Mouse (Mus musculus) megakaryocyte, adult 5-6 weeks (primary cell): ENCODE measurements around the gene Dxo. TPM values are rescaled to one million over a fixed set of nuclear protein-coding genes. Genes with fewer than 3 reads are reported as not detected.
A peak's percentile ranks its signal among the peaks of the same experiment; 100 is the strongest.

Source experiments
- ATAC-seq: 2 replicates; pipeline ENCODE4 v1.8.0; 2016; ENCODE audit warnings: mild to moderate bottlenecking, inconsistent platforms; ENCODE audit not compliant: poor library complexity, severe bottlenecking
- total RNA-seq, 2 experiments: library from RNA; stranded (forward) in 1 of 2; stranded (reverse) in 1 of 2; fragments of 153-499, 151-499 nt in 1 of 2; fragments of 221-1000, 200-1000 nt in 1 of 2; gene quantifications; 2 replicates each; pipeline versions ENCODE4 v1.2.3 to v1.2.4; 2015 to 2017

Gene Dxo
- total RNA-seq, 2 experiments from 2014 or later: 17.7 to 22.4 TPM

DNA sequence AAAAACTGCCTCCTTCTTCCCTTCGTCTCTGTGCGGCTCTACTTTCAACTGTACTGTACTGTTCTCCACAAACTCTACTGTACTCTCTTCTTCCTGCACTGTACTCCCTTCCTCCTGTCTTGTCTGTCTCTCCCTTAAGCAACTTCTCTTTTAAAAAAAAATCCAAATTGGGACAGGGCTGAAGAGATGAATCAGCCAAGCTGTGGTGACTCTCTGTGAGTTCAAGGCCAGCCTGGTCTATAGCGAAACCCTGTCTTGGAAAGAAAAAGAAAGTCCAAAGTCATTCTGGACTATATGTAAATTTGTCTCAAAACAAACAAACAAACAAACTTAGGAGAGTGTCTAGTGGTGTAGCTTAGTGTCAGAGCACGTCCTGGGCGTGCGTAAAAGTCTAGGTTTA, 37.5 kb downstream of the Dxo start:
- ATAC-seq: no peak

GRCm38 (mm10) chr17:34879336-34879879, 42.6 kb downstream of the Dxo start, which contains the start of gene Zbtb12:
Gene Zbtb12, plus strand, starts transcription at chr17:34879483.
- no peak for ATAC-seq

- ATAC-seq: no peak
Observed at GRCm38 (mm10) chr17:34881166-34881565, 44.3 kb downstream of the Dxo start.

GRCm38 (mm10) chr17:34881683-34882310, 45.0 kb downstream of the Dxo start, which contains the start of gene Gm20547:
Gene Gm20547, minus strand, starts transcription at chr17:34882042.
- ATAC-seq: no peak

DNA sequence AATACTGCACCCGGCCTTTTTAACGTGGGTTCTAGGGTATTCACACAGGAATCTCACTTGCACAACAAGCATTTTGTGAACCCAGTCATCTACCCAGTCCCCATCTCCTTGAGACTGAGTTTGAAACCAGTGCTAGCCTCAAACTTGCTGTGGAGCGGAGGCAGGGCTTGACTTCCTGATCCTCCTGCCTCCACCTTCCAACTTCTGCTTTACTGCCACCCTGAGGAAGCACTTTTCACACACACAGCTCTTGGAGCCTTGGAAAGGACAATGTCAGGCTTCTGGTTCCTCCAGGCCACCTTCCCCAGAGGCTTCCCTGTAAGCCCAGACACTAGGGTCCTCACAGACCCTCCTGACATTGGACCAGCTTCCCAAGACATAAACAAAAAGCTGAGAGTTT, 46.5 kb downstream of the Dxo start:
- ATAC-seq: peak; percentile 62; the same call in 1 of the 2 replicates

DNA sequence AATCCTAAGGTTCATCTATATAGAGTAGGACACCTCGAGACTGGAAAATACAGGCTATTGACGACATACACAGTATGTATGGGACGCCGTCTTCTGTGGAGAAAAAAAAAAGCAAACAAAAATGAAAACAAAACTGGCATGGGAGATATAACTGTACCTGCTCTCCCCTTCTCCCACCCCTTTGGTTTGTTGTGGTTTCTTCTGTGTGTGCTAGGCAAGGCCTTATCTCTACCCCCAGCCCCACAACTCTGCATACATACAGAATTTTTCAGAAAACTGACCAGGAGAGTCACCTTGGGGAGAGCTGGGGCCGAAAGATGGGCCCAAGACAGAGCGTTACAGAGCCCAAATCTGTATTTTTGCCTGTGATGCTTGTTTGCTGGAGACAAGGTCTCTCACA, 47.9 kb downstream of the Dxo start:
- no peak for ATAC-seq

GRCm38 (mm10) chr17:34885615-34886014, 48.8 kb downstream of the Dxo start:
- ATAC-seq: no peak

DNA sequence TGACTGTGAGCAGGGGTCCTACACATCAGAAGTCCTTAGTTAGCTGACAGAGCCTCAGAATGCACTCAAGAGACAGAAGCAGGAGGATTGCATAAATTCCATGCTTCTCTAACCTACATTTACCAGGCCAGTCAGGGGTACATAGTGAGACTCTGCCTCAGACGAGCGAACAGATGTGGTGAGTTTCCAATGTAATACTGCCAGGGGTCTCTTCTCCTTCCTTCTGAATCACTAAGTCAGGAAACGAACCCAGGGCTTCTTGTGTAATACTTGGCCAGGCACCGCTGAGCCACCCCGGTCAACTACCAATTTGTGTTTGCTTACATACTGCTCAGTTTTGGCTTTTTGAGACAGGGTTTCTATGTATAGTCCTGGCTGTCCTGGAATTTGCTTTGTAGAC, 51.1 kb downstream of the Dxo start:
- ATAC-seq: no peak

Other genes starting within 250 kb of the Dxo start
Only the 30 nearest of the 39 such genes appear.
- gene Egfl8, start 221.0 kb upstream of the Dxo start, total RNA-seq (2015): 0.82 and 0.91 TPM in 2 replicates
- gene Egfl8, start 221.0 kb upstream of the Dxo start, total RNA-seq (2017): 0.57 and 5.0 TPM in 2 replicates
- 37.0 and 41.4 TPM in 2 replicates for gene Ppt2, start 208.5 kb upstream of the Dxo start, total RNA-seq (2015)
- gene Ppt2, start 208.5 kb upstream of the Dxo start, total RNA-seq (2017): 25.6 and 26.8 TPM in 2 replicates
- gene Prrt1, start 207.5 kb upstream of the Dxo start, total RNA-seq (2015): 0.22 and 0.73 TPM in 2 replicates
- gene Prrt1, start 207.5 kb upstream of the Dxo start, total RNA-seq (2017): 0.22 TPM in 1 of 2 replicates, not detected in the other
- 4.0 and 4.2 TPM in 2 replicates for gene Fkbpl, start 192.3 kb upstream of the Dxo start, total RNA-seq (2015)
- 40.5 and 41.6 TPM in 2 replicates for gene Fkbpl, start 192.3 kb upstream of the Dxo start, total RNA-seq (2017)
- 31.9 and 32.4 TPM in 2 replicates for gene Atf6b, start 189.9 kb upstream of the Dxo start, total RNA-seq (2015)
- 25.4 and 32.2 TPM in 2 replicates for gene Atf6b, start 189.9 kb upstream of the Dxo start, total RNA-seq (2017)
- 0.02 and 0.04 TPM in 2 replicates for gene Tnxb, start 166.5 kb upstream of the Dxo start, total RNA-seq (2015)
- gene Tnxb, start 166.5 kb upstream of the Dxo start, total RNA-seq (2017): under 0.01 and 0.08 TPM in 2 replicates
- 0.52 and 1.7 TPM in 2 replicates for gene C4b, start 93.1 kb upstream of the Dxo start, total RNA-seq (2015)
- 0.37 TPM in 1 of 2 replicates, not detected in the other for gene C4b, start 93.1 kb upstream of the Dxo start, total RNA-seq (2017)
- gene Cyp21a1, start 32.5 kb upstream of the Dxo start, total RNA-seq (2015): not detected in 2 replicates
- not detected in 2 replicates for gene Cyp21a1, start 32.5 kb upstream of the Dxo start, total RNA-seq (2017)
- gene Stk19, start 74 bp upstream of the Dxo start, total RNA-seq (2015): 17.5 and 21.8 TPM in 2 replicates
- gene Stk19, start 74 bp upstream of the Dxo start, total RNA-seq (2017): 24.7 and 33.7 TPM in 2 replicates
- gene Skiv2l, start 13.2 kb downstream of the Dxo start, total RNA-seq (2015): 13.3 and 17.1 TPM in 2 replicates
- gene Skiv2l, start 13.2 kb downstream of the Dxo start, total RNA-seq (2017): 34.8 and 43.5 TPM in 2 replicates
- 35.4 and 45.1 TPM in 2 replicates for gene Nelfe, start 13.4 kb downstream of the Dxo start, total RNA-seq (2015)
- gene Nelfe, start 13.4 kb downstream of the Dxo start, total RNA-seq (2017): 25.1 and 26.2 TPM in 2 replicates
- gene Cfb, start 25.5 kb downstream of the Dxo start, total RNA-seq (2015): 2.3 and 7.1 TPM in 2 replicates
- gene Cfb, start 25.5 kb downstream of the Dxo start, total RNA-seq (2017): 1.7 and 3.4 TPM in 2 replicates
- gene Zbtb12, start 42.5 kb downstream of the Dxo start, total RNA-seq (2015): 0.78 and 1.1 TPM in 2 replicates
- gene Zbtb12, start 42.5 kb downstream of the Dxo start, total RNA-seq (2017): 0.98 and 1.0 TPM in 2 replicates
- gene Gm20547, start 45.0 kb downstream of the Dxo start, total RNA-seq (2015): not detected in 2 replicates
- gene Gm20547, start 45.0 kb downstream of the Dxo start, total RNA-seq (2017): 0.41 TPM in 1 of 2 replicates, not detected in the other
- gene C2, start 61.2 kb downstream of the Dxo start, total RNA-seq (2015): 1.0 and 1.3 TPM in 2 replicates
- 0.22 TPM in 1 of 2 replicates, not detected in the other for gene C2, start 61.2 kb downstream of the Dxo start, total RNA-seq (2017)
- gene Ehmt2, start 61.5 kb downstream of the Dxo start, total RNA-seq (2015): 66.5 and 68.9 TPM in 2 replicates
- gene Ehmt2, start 61.5 kb downstream of the Dxo start, total RNA-seq (2017): 75.4 and 75.7 TPM in 2 replicates
- gene Slc44a4, start 77.4 kb downstream of the Dxo start, total RNA-seq (2015): 0.33 TPM in 1 of 2 replicates, not detected in the other
- gene Slc44a4, start 77.4 kb downstream of the Dxo start, total RNA-seq (2017): 0.12 TPM in 1 of 2 replicates, not detected in the other
- gene Neu1, start 94.2 kb downstream of the Dxo start, total RNA-seq (2015): 18.1 and 22.9 TPM in 2 replicates
- 23.4 and 23.7 TPM in 2 replicates for gene Neu1, start 94.2 kb downstream of the Dxo start, total RNA-seq (2017)
- 14.9 and 22.6 TPM in 2 replicates for gene Hspa1b, start 122.2 kb downstream of the Dxo start, total RNA-seq (2015)
- 23.0 and 30.6 TPM in 2 replicates for gene Hspa1b, start 122.2 kb downstream of the Dxo start, total RNA-seq (2017)
- gene Gm20481, start 132.9 kb downstream of the Dxo start, total RNA-seq (2015): not detected in 2 replicates
- gene Gm20481, start 132.9 kb downstream of the Dxo start, total RNA-seq (2017): not detected in 2 replicates
- 10.8 and 12.4 TPM in 2 replicates for gene Hspa1a, start 135.1 kb downstream of the Dxo start, total RNA-seq (2015)
- 29.2 and 32.0 TPM in 2 replicates for gene Hspa1a, start 135.1 kb downstream of the Dxo start, total RNA-seq (2017)
- not detected in 2 replicates for gene Hspa1l, start 135.7 kb downstream of the Dxo start, total RNA-seq (2015)
- 0.22 TPM in 1 of 2 replicates, not detected in the other for gene Hspa1l, start 135.7 kb downstream of the Dxo start, total RNA-seq (2017)
- 85.8 and 141 TPM in 2 replicates for gene Lsm2, start 144.8 kb downstream of the Dxo start, total RNA-seq (2015)
- 13.2 and 31.2 TPM in 2 replicates for gene Lsm2, start 144.8 kb downstream of the Dxo start, total RNA-seq (2017)
- gene Vars, start 164.0 kb downstream of the Dxo start, total RNA-seq (2015): 42.2 and 61.8 TPM in 2 replicates
- gene Vars, start 164.0 kb downstream of the Dxo start, total RNA-seq (2017): 110 and 165 TPM in 2 replicates
- 0.07 TPM in 1 of 2 replicates, not detected in the other for gene Vwa7, start 179.6 kb downstream of the Dxo start, total RNA-seq (2015)
- 0.11 TPM in 1 of 2 replicates, not detected in the other for gene Vwa7, start 179.6 kb downstream of the Dxo start, total RNA-seq (2017)
- 1.4 and 1.5 TPM in 2 replicates for gene Sapcd1, start 191.0 kb downstream of the Dxo start, total RNA-seq (2015)
- 0.22 TPM in 1 of 2 replicates, not detected in the other for gene Sapcd1, start 191.0 kb downstream of the Dxo start, total RNA-seq (2017)
- gene Msh5, start 209.7 kb downstream of the Dxo start, total RNA-seq (2015): 7.4 and 7.5 TPM in 2 replicates
- 3.6 and 6.3 TPM in 2 replicates for gene Msh5, start 209.7 kb downstream of the Dxo start, total RNA-seq (2017)
- gene Clic1, start 212.9 kb downstream of the Dxo start, total RNA-seq (2015): 415 and 463 TPM in 2 replicates
- 386 and 405 TPM in 2 replicates for gene Clic1, start 212.9 kb downstream of the Dxo start, total RNA-seq (2017)
- 2.2 and 3.1 TPM in 2 replicates for gene Ddah2, start 222.0 kb downstream of the Dxo start, total RNA-seq (2015)
- gene Ddah2, start 222.0 kb downstream of the Dxo start, total RNA-seq (2017): 1.2 and 2.7 TPM in 2 replicates
- gene Ly6g6c, start 228.4 kb downstream of the Dxo start, total RNA-seq (2015): not detected in 2 replicates
- gene Ly6g6c, start 228.4 kb downstream of the Dxo start, total RNA-seq (2017): not detected in 2 replicates